Mouse (Mus musculus) lung, postnatal 0 days (tissue): Measurements from ENCODE around the gene Fbxo6.

ENCODE experiments used
- CTCF ChIP-seq: IDR thresholded peaks from 2 replicates; pipeline ENCODE4 v1.5.1; 2016; ENCODE audit warnings: antibody characterized with exemption, mild to moderate bottlenecking
- EP300 ChIP-seq: IDR thresholded peaks from 2 replicates; pipeline ENCODE4 v1.6.1; 2016; ENCODE audit warnings: antibody characterized with exemption, mild to moderate bottlenecking, control low read depth

- TF ChIP-seq CTCF = peak; percentile 95
- TF ChIP-seq EP300 = no peak
Observed at GRCm38 (mm10) chr4:148170842-148171241, 18.9 kb upstream of the Fbxo6 start.
